Mouse (Mus musculus) small intestine, adult 2 months (tissue): ENCODE measurements around the gene Zfhx3.

Experiments used
- CTCF ChIP-seq: fragments of 200-500 bp; IDR thresholded peaks from 2 replicates; pipeline ENCODE4 v1.5.1; 2012; ENCODE audit warnings: low read depth, mild to moderate bottlenecking, control low read depth, inconsistent platforms, low read length, moderate library complexity, mixed read lengths; ENCODE audit not compliant: insufficient replicate concordance, insufficient read length; ENCODE audit errors: extremely low read depth
- POLR2A ChIP-seq: fragments of 200-500 bp; IDR thresholded peaks from 2 replicates; pipeline ENCODE4 v1.6.1; 2012; ENCODE audit warnings: low read depth, mild to moderate bottlenecking, control low read depth, inconsistent platforms, low read length, moderate library complexity

DNA sequence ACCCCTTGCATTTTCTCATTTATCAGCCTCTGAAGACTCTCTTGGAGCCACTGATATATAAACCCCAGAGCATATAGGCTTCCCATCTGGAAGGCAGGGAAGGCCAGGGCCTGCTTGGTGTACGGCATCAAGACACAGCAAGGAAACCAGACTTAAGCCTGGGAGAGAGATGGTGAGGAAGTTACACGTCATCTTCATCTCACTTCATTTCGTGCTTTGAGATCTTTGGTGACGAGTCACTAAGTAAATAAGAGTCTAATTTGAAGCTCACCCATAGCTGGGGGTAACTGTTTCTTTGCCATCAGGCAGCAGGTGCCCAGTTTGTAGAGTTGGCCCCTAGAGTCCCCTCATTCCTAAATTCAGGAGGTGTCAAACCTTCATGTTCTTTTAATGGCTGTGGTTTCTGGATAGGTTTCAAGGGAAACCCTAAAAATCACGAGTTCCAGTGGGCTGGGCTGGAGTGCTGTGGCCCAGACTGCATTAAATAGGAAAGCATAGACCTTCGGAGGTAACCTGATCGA lies 773.9 kb downstream of the Zfhx3 start:
- no peak for TF ChIP-seq CTCF
- TF ChIP-seq POLR2A, result no peak
